Mouse (Mus musculus): ENCODE measurements around the gene Socs3. TPM values are rescaled to one million over a fixed set of nuclear protein-coding genes. Genes with fewer than 3 reads are reported as not detected.

The Socs3 gene
- total RNA-seq, 2 experiments from 2014 or later: 4.4 to 6.1 TPM

DNA sequence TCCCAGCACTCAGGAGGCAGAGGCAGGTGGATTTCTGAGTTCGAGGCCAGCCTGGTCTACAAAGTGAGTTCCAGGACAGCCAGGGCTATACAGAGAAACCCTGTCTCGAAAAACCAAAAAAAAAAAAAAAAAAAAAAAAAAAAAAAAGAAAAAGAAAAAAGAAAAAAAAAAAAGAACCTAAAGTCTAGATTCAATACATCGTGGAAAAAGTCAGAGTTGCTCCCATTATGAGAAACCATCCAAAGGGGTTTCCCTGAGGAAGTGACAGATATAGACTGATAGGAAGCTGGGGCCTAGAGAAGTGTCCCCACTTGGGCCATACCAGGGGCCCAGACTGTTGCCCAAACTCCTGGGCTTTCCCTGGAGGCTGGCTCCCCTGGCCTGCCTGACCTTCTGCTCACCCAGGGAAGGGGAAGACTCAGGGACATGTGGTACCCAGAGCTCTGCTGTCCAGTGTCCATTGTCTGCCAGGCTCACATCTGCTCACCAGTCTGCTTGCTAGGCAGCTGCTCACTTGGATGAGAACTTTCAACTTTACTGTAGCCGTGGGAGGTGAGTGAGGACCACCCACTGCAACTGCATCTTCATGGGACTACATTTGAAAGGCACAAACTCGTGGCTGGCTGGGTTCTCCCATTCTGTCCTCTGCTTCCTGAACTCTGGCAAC lies 8.0 kb upstream of the Socs3 start:
- no peak for DNase-seq (ENCODE audit: extremely low spot score in 1 of 2, low spot score in 2 of 2)
- TF ChIP-seq CTCF (IDR thresholded peaks at IDR 0.05): no peak
- intact Hi-C loops (cut with DNase I): no loop called here

DNA sequence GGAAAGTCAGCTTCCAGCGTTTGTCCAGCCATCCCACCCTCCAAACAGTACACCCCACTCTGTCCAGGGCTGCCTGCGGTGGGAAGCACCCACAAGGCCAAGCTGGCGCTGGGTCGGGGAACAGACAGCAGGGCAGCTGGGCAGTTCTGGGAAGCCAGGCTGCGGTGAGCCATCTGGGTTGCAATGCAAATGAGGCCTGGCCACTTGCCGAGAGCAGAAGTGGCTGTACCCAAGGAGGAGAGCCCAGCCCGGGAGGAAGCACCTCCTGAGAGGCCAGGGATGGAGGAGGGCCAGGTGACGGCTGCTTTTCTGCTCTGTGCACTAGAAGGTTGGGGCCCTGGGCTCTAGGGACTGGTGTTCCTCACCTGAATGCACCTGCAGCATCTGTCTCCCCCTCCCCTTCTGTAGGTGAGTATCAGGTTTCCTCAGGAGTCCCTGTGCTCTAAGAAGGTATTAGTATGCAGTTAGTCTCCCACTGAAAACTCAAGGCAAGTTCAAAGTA lies 6.3 kb upstream of the Socs3 start:
- intact Hi-C loops (cut with DNase I): no loop called here
- Histone ChIP-seq H3K27ac (no peak overlapping the region), H3K4me3 (no peak overlapping the region)
- peak in 1 of 2 experiments; percentile 44 for DNase-seq (ENCODE audit: extremely low spot score in 1 of 2, low spot score in 2 of 2)
- TF ChIP-seq CTCF (IDR thresholded peaks at IDR 0.05): no peak

More for the DNA sequence above, 8.0 kb upstream of the Socs3 start:
- no peak overlapping the region for H3K27ac ChIP-seq
- no peak overlapping the region for H3K4me3 ChIP-seq

DNA sequence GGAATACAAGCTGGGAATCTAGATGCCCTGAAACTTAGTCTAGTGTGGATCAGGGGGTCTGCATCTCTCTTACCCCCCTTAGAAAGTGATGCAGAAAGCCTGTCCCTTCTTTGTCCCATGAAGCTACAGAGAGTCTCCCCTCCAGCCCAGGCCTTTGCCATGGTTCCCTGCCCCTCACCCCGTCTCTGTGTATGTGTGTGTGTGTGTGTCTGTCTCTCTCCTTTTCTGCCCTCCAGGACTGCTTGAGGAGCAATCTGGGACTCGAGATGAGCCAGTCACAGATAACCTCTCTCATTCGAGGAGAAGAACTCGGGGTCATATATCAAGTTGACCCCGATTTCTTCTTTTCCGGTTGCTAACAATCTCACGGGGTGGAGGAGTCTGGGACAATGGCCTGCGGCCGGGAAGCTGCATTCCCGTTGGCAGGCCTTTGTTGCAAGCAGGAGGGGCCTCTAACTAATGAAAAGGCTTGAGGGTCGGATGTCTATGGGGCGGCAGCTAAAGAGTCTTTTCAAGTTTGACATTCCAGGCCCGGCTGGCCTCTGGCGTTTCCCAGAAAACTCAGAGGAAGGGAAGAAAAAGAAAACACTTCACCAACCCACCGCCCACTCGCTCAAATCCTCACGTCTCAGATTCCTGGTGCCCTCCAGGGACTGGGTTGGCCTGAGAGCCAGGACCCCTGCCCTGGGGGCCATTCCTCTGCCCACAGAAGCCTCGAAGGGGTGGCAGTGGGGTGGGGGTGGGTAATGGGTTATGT lies 5.5 kb upstream of the Socs3 start:
- Histone ChIP-seq H3K4me3 (no peak overlapping the region), H3K27ac (no peak overlapping the region)
- no peak for DNase-seq (ENCODE audit: extremely low spot score in 1 of 2, low spot score in 2 of 2)
- TF ChIP-seq CTCF (IDR thresholded peaks at IDR 0.05): no peak
- intact Hi-C loops (cut with DNase I): no loop called here

DNA sequence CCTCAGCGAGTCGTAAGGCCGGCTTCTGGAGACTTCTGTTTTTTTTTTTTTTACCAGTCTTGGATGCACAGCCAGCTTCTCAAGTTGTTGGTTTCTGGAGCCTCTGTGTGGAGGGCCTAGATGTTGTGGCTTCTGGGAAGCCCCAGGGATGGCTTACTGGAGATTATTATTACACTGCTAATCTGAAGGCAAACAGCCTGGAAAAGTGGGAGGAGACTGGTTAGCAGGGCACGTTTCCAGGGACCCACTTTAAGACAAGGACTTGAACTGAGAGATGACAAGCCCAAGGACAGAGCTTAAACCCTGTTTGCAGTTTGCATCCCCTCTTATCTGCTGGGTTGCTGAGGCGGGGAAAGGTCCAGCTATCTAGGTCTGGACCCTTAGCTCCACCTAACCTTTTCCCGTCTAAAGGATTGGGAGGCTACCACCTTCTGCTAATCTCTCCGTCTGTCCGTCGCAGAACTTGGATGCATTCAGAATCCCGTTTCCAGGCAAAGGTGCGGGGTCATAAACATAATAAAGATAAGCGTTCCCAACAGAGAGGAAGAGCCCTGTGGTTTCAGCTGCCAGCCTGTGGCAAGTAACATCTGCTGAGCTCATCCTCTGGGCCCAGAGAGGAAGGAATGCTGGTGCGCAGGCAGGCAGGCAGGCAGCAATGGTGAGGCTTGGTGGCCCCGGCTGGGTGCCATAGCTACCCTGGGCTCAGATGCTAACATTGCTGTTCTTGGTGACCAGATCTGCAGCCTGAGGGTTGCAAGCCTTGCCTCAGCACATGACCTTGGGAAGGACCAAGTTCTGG lies 4.7 kb upstream of the Socs3 start:
- H3K4me3 ChIP-seq: no peak overlapping the region
- H3K27ac ChIP-seq: no peak overlapping the region
- DNase-seq (ENCODE audit: extremely low spot score in 1 of 2, low spot score in 2 of 2): no peak
- TF ChIP-seq CTCF (IDR thresholded peaks at IDR 0.05): no peak
- intact Hi-C loops (cut with DNase I): no loop called here

DNA sequence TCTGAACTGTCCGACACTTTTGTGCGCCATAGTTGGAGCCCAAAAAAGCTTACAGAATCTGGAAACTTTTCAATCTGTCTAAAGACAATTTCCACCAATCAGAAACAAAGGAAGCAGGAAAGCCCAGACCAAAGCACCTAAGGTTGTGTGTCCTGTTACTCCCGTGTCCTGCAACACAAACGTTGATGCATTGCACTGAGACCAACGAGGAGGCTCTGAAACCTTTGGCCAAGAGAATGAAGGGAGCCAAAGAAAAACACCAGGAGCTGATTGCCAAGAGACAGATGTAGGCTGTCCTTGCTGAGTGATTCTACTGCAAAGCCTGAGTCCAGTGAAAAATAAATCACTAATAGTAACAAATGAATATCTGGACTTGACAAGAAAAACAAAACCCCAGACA lies 3.7 kb upstream of the Socs3 start:
- Histone ChIP-seq H3K4me3 (no peak overlapping the region), H3K27ac (no peak overlapping the region)
- intact Hi-C loops (cut with DNase I): loop anchor here (2.0 kb wide), 1 partner anchor 45 kb away; no protein-coding TSS in a partner anchor
- no peak for TF ChIP-seq CTCF (IDR thresholded peaks at IDR 0.05)
- no peak for DNase-seq (ENCODE audit: extremely low spot score in 1 of 2, low spot score in 2 of 2)

DNA sequence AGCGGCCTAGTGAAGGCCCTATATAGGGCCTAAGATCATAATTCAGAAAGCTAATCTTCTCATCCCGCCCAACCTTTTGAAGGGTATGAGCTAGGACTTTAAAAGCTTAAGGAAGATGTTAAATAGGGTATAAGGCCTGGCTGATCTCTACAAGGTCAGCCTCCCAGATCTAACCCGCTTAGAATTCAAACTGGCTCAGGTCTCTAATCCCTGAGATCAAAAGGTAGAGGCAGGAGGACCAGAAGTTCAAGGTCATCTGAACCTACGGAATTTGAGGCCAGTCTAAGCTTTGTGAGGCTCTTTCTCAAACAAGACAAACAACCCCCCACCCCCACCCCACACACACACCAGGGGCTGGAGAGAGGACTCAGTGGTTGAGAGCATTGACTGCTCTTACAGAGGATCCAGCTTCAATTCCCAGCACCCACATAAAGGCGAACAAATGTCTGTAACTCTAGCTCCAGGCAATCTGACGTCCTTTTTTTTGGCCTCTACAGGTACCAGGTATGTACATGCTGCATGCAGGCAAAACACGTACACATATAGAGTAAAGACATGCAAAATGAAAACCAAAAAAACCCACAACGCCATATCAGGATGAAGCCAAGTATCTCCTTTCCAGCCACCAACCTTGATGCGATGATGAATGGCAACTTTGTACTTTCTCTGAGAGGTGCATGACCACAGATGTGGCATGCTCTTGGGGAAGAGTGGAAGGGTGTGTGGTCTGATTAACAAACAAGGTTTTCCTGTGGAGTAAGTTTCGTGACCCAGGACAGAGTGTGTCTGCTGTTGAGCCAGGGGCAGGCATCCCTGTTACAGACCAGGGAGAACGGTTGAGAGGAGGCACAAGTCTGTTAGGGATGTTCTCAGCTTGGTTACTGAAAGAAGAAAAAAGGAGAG lies 3.1 kb upstream of the Socs3 start:
- no peak for DNase-seq (ENCODE audit: extremely low spot score in 1 of 2, low spot score in 2 of 2)
- intact Hi-C loops (cut with DNase I): loop anchor here (2.0 kb wide), 1 partner anchor 46 kb away; no protein-coding TSS in a partner anchor
- no peak overlapping the region for H3K4me3 ChIP-seq
- no peak for TF ChIP-seq CTCF (IDR thresholded peaks at IDR 0.05)
- no peak overlapping the region for H3K27ac ChIP-seq

DNA sequence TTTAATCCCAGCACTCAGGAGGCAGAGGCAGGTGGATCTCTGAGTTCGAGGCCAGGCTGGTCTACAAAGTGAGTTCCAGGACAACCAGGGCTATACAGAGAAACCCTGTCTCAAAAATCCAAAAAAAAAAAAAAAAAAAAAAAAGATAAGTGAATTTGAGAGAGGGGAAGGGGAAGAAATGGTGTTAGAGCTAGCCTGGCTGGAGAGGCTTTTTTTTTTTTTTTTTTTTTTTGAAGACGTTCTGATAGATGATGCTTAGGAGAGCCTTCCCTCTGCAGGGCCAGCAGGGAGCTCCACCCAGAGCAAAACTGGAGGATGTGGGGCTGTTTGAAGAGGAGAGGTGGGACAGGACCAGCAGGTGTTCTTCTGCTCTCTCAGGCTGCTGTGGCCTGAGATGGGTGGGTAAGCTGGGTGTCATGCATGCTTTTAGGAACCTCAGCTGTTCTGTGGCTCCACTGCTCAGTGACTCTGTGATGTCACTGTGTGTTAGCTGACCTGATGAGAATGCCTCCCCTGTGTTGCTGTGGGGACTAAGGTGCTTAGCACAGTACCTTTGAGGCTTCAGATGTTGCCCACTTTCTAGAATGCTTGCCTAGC lies 1.9 kb upstream of the Socs3 start:
- DNase-seq (ENCODE audit: extremely low spot score in 1 of 2, low spot score in 2 of 2): no peak
- Histone ChIP-seq H3K27ac (no peak overlapping the region), H3K4me3 (no peak overlapping the region)
- no peak for TF ChIP-seq CTCF (IDR thresholded peaks at IDR 0.05)
- intact Hi-C loops (cut with DNase I): loop anchor here (2.0 kb wide), 3 partner anchors 15 to 101 kb away; partner anchors contain the start of gene Pgs1

DNA sequence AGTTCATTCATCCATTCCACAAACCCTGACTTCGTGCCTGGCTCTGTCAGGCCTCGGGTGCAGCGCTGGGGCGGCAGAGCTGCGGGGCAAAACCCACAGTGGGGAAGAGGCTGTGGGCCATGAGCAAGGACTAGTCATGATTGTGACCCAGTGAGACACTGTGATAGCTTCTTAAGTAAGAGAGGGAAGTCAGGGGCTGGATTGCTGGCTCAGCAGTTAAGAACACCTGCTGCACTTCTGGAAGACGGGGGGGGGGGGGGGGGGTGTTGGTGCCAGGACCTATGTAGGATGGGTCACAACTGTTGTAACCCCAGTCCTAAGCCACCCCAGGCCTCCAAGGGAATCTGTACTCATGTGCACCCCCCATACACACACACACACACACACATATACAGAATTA lies 1.3 kb upstream of the Socs3 start:
- no peak for TF ChIP-seq CTCF (IDR thresholded peaks at IDR 0.05)
- H3K4me3 ChIP-seq: no peak overlapping the region
- intact Hi-C loops (cut with DNase I): loop anchor here (2.0 kb wide), 2 partner anchors 16 to 100 kb away; partner anchors contain the start of gene Pgs1
- H3K27ac ChIP-seq: no peak overlapping the region
- no peak for DNase-seq (ENCODE audit: extremely low spot score in 1 of 2, low spot score in 2 of 2)

DNA sequence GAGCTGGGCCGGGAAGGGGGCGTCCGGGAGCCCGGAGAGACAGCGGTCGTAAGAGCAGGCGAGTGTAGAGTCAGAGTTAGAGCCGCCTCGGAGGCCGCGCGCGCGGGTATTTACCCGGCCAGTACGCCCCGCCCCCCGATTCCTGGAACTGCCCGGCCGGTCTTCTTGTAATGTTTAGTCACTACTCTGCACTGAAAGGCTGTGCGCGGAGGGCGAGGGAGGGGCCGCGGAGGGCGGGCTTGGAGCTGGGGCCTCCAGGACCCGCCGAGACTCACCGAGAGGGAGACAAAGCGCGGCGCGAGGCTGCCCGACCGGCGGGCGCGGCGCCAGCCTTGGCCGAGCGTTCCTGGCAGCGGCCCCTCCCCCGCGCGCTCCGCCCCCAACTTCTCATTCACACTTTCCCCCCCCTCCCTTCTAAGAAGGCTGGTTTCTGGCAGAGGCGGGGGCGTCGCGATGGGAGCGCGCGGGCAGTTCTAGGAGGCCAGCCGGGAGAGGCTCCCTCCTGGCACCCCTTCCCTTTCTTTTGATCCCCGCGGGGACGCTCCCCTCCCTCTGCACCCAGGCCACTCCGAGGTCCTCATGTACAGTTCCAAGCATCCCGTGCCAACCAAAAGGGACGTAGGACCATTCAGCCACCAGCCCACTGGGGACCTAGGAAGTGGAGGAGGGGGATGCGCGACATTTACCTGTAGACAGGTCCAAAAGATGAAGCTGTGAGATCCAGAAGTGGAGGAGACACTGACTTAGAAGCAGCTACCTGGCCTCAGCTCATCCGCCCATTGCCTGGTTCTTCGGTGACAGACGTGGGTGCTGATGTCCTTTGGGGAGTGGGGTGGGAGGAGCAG lies 525 bp downstream of the Socs3 start:
- intact Hi-C loops (cut with DNase I): loop anchor here (1.0 kb wide), 1 partner anchor 37 kb away; no protein-coding TSS in a partner anchor

DNA sequence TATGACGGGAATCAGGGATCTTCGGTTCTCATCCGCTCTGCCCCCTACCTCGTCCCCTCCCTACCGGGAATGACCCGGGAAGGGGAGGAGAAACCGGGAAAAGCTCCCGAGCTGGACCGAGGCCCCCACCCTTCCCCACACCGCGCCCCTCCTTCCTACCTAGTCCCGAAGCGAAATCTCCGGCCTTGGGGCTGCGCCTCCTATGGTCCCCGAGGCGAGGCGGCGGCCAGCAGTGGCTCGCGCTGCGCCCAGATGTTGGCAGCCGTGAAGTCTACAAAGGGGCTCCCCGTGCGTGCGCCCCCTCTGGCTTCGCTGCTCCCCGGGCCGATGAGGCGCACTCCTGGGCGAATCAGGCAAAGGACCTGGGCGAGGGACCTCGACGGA lies 1.1 kb downstream of the Socs3 start:
- H3K27ac ChIP-seq: peak overlapping the region; percentile 80
- intact Hi-C loops (cut with DNase I): loop anchor here (1.0 kb wide), 1 partner anchor 36 kb away; no protein-coding TSS in a partner anchor
- TF ChIP-seq CTCF (IDR thresholded peaks at IDR 0.05): no peak; the same call in 1 of the 2 replicates

More for the DNA sequence above, 525 bp downstream of the Socs3 start:
- peak overlapping the region; percentile 80 for H3K27ac ChIP-seq
- H3K4me3 ChIP-seq: peak overlapping the region; percentile 69
- no peak for TF ChIP-seq CTCF (IDR thresholded peaks at IDR 0.05)
- peak; percentile 86 to 89 for DNase-seq (ENCODE audit: extremely low spot score in 1 of 2, low spot score in 2 of 2)

More for the DNA sequence above, 1.1 kb downstream of the Socs3 start:
- peak overlapping the region; percentile 69 for H3K4me3 ChIP-seq
- DNase-seq (ENCODE audit: extremely low spot score in 1 of 2, low spot score in 2 of 2): no peak

Measured in left cerebral cortex, adult 2 months (tissue).